Mouse (Mus musculus): ENCODE measurements around the gene Gm43518.

DNA sequence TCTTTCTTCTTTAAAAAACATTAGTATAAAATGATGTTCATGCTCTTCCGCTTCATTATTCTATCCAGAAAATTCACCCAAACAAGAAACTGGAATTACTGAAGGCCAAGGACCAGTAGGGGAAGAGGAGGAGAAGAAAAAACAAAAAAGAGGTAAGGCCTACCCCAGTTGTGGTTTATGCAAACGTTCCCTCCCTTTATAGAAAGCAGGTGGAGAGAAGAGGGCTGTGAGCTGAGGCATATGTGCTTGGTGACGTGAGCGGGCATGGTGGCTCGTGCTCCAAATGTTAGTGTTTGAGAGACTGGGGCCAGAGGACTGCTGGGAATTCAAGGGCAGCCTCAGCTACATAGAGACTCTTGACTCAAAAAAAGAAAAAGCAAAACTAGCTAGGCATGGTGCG, 5.1 kb upstream of the Gm43518 start:
- TF ChIP-seq POLR2A (IDR thresholded peaks at IDR 0.05; ENCODE audit: low read depth, low read length) (no peak), CTCF (conservative IDR thresholded peaks at IDR 0.05; ENCODE audit: insufficient read depth, insufficient read length, low read depth, low read length) (no peak)

All from kidney, adult 2 months (tissue).